Mouse (Mus musculus) brain, embryonic 14.5 days (tissue): ENCODE results near the gene Zbtb43.

Source experiments
- CTCF ChIP-seq: fragments of 200-500 bp; IDR thresholded peaks from 2 replicates; pipeline ENCODE4 v1.5.1; 2012; ENCODE audit warnings: inconsistent platforms, mild to moderate bottlenecking, moderate library complexity, borderline replicate concordance; ENCODE audit not compliant: insufficient read depth, insufficient read length; ENCODE audit errors: extremely low read depth
- POLR2A ChIP-seq: fragments of 200-500 bp; IDR thresholded peaks from 2 replicates; pipeline ENCODE4 v1.6.1; 2012; ENCODE audit warnings: mild to moderate bottlenecking, inconsistent platforms, borderline replicate concordance; ENCODE audit not compliant: poor library complexity, insufficient read depth, insufficient read length, severe bottlenecking; ENCODE audit errors: extremely low read depth

- TF ChIP-seq POLR2A (no peak), CTCF (no peak)
Measured at GRCm38 (mm10) chr2:33439471-33439881, 28.9 kb downstream of the Zbtb43 start.
